Mouse (Mus musculus) small intestine, adult 2 months (tissue): ENCODE results near the gene Sh3pxd2a. TPM values are rescaled to one million over a fixed set of nuclear protein-coding genes. Genes with fewer than 3 reads are reported as not detected.

Experiments
- H3K27ac ChIP-seq: fragments of 200-500 bp; 2 replicates; pipeline ENCODE4 v1.5.1; 2012; ENCODE audit warnings: low read depth, low read length, control low read depth, inconsistent platforms; ENCODE audit not compliant: insufficient read depth
- H3K27me3 ChIP-seq: fragments of 200-500 bp; 2 replicates; pipeline ENCODE4 v1.6.1; 2012; ENCODE audit warnings: mild to moderate bottlenecking, moderate library complexity, low read length, inconsistent platforms; ENCODE audit not compliant: control insufficient read depth, insufficient read depth
- H3K36me3 ChIP-seq: fragments of 200-500 bp; 2 replicates; pipeline ENCODE4 v1.6.1; 2012; ENCODE audit warnings: mild to moderate bottlenecking, low read length, control low read depth, inconsistent platforms; ENCODE audit not compliant: control insufficient read depth, insufficient read depth
- H3K4me1 ChIP-seq: fragments of 200-500 bp; 2 replicates; pipeline ENCODE4 v1.6.1; 2012; ENCODE audit warnings: low read length, inconsistent platforms, mixed read lengths; ENCODE audit not compliant: control insufficient read depth, insufficient read depth, insufficient read length
- H3K4me3 ChIP-seq: fragments of 200-500 bp; 2 replicates; pipeline ENCODE4 v1.5.1; 2012; ENCODE audit warnings: low read depth, mild to moderate bottlenecking, control low read depth, inconsistent platforms, low read length, moderate library complexity
- CTCF ChIP-seq: fragments of 200-500 bp; IDR thresholded peaks from 2 replicates; pipeline ENCODE4 v1.5.1; 2012; ENCODE audit warnings: low read depth, mild to moderate bottlenecking, control low read depth, inconsistent platforms, low read length, moderate library complexity, mixed read lengths; ENCODE audit not compliant: insufficient replicate concordance, insufficient read length; ENCODE audit errors: extremely low read depth
- POLR2A ChIP-seq: fragments of 200-500 bp; IDR thresholded peaks from 2 replicates; pipeline ENCODE4 v1.6.1; 2012; ENCODE audit warnings: low read depth, mild to moderate bottlenecking, control low read depth, inconsistent platforms, low read length, moderate library complexity
- WGBS: fragments of 180-500 bp; shearing (Covaris S2); methylation state at CpG from one replicate; pipeline ENCODE4 v1.1.7; 2018; 5-methylcytosine and 5-hydroxymethylcytosine counted together
- polyA plus RNA-seq: library from polyadenylated mRNA; depleted of rRNA; stranded (reverse); fragments of >200 nt; gene quantifications from 2 replicates; pipeline ENCODE4 v1.2.3, GENCODE M21; 2012

Gene Sh3pxd2a
- polyA plus RNA-seq, 1 experiment: 6.3 TPM

DNA sequence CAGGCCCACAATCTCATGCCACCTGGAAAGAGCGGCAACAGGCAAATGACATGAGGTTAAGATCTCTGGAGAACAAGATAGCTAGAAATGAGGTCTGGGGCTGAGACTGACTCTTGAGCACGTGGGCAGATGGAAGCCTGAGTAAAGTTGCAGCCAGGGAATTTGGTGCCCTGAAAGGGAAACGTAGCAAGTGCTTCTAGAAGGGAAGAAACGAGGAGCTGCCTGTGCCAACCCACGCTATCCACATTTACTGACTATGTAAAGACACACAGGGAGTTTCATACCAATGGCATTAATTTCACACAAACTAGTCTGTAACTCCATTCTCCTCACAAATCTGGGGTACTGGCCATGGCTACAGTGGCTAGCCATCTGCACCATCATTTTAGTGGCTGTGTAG, 35.6 kb upstream of the Sh3pxd2a start:
- 89% methylated on average over 5 of the region's 5 CpGs for WGBS
- no peaks in the 10 kb centered on the region for H3K4me1 ChIP-seq
- H3K27me3 ChIP-seq: no peaks in the 10 kb centered on the region

DNA sequence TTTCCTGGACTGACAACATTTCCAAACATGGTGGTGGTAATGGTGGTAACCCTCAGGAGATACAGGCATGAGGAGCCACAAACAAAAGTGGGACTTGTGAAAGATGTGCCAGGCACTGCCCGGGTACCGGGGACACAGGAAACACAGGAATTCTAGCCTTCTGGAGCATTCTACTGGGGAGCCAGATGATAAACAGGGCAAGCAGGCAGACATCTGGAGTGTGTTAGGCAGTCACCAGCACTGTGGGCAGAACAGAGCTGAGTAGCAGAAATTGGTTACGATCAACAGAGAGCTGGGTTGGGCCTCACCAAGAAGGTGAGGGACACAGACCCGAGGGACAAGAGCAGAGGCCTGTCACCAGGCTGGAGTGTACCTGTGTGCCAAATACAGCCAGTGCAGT, 34.7 kb upstream of the Sh3pxd2a start:
- TF ChIP-seq POLR2A: no peak
- TF ChIP-seq CTCF: no peak
- WGBS: 69% methylated on average over 4 of the region's 4 CpGs
- no peaks in the 10 kb centered on the region for H3K36me3 ChIP-seq
- H3K27me3 ChIP-seq: no peaks in the 10 kb centered on the region
- H3K27ac ChIP-seq: no peak overlapping the region
- H3K4me3 ChIP-seq: no peak overlapping the region
- no peaks in the 10 kb centered on the region for H3K4me1 ChIP-seq

More for the DNA sequence above, 35.6 kb upstream of the Sh3pxd2a start:
- Histone ChIP-seq H3K27ac (no peak overlapping the region), H3K4me3 (no peak overlapping the region), H3K36me3 (no peaks in the 10 kb centered on the region)
- no peak for TF ChIP-seq CTCF
- TF ChIP-seq POLR2A: no peak

DNA sequence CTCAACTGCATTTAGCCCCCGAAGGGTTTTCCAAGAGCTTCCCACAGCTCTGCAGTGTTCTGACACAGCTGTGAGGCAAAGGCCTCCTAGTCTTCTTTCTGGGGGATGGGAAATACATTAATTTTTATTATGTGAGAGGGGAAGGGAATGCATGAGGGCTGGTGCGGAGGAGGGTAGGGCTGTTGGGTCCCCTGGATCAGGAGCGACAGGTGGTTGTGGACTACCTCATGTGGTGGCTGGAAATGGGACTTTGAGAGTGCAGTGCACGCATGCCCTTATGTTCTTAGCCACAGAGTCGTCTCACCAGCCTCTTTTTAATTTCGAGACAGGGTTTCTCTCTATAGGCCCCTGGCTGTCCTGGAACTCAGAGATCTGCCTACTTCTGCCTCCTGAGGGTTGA, 33.5 kb upstream of the Sh3pxd2a start:
- 89% methylated on average over 6 of the region's 6 CpGs for WGBS

DNA sequence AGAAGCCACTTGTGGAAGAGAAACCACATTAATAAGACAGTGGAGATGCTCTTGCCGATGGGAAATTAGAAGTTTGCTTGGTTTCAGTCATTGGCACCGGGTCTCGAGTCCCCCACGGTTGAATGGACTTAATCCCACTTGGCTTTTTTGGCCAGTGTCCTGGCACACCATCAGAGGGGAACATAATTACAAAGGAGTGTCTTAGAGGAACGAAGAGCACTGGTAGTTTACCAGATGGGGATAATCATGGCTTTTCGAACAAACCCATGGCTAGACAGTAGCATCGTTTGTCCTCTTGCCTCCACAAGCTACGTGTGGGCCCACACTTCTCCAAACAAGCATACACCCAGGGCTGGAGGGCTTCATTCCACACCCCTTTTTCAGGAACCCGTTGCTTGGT, 33.1 kb upstream of the Sh3pxd2a start:
- H3K27ac ChIP-seq: no peak overlapping the region
- no peak for TF ChIP-seq POLR2A
- TF ChIP-seq CTCF: no peak
- no peak overlapping the region for H3K4me3 ChIP-seq
- H3K27me3 ChIP-seq: no peaks in the 10 kb centered on the region
- no peaks in the 10 kb centered on the region for H3K36me3 ChIP-seq
- 80% methylated on average over 9 of the region's 9 CpGs for WGBS
- no peaks in the 10 kb centered on the region for H3K4me1 ChIP-seq

More for the DNA sequence above, 33.5 kb upstream of the Sh3pxd2a start:
- TF ChIP-seq POLR2A (no peak), CTCF (no peak)
- Histone ChIP-seq H3K27ac (no peak overlapping the region), H3K27me3 (no peaks in the 10 kb centered on the region), H3K36me3 (no peaks in the 10 kb centered on the region), H3K4me3 (no peak overlapping the region), H3K4me1 (no peaks in the 10 kb centered on the region)

DNA sequence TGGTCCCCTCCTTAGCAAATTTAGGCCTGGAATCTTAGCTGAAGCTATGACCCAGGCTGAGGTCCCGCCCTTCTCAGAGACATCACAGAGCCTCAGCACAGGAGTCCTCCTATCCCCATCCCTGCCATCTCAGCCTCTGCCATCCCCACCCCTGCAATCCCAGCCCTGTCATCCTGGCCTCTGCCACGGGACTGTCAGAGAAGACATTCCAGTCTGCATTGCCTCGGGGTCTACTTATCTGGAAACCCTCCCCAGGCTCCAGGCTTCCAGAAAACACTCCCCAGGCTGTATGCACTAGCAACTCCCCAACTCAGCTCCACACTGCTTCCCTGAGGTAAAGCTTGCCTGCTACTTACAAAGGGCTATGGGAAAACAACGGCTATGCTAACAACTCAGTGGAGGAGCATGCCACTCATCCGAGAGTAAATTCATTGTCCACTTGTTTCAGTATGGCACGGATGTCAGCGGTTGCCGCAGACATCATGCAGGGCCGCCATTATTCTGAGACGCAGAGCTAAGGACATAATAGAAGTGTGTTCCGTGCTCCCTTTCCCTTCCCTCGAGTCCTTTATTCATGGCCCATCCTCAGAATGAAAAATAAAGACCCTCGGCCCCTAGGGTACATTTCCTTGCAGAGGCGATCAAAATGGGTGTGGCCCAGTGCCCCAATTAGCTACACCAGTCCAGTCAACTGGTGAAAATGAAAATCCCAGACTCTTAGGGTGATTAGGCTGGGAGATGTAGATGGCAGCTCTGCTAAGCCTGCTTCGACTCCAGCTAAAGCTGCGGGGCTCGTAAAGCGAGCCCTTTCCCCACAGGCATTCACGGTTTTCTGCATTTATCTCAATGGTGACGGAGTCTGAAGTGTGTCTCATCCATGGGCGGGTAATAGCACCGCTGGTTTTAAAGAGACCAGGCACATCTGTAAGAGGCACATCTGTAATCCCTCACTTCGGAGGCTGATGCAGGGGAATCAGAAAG, 29.1 kb upstream of the Sh3pxd2a start:
- TF ChIP-seq POLR2A (no peak), CTCF (no peak)
- Histone ChIP-seq H3K36me3 (no peaks in the 10 kb centered on the region), H3K27ac (no peak overlapping the region), H3K4me1 (peaks cover 3% of the 10 kb centered on the region), H3K27me3 (no peaks in the 10 kb centered on the region), H3K4me3 (no peak overlapping the region)
- 81% methylated on average over 23 of the region's 23 CpGs for WGBS

DNA sequence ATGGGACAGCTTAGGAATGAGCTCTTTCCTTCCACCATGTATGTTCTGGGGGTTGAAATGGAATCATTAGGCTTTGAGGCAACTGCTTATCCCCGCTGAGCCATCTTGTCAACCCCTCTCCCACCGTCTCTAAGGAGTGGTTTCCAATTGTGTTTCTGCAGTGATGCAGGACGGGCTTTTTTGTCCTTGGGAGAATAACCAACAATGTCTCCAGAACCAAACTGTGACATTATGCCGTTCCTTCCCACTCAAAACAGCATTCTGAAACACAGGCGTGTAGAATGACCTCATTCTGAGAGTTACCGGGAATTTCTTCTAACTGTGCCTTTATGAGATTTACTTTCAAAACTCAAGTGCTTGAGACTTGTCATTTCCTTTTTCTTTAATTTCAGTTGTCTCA, 28.2 kb upstream of the Sh3pxd2a start:
- WGBS: 84% methylated on average over 6 of the region's 6 CpGs
- no peak overlapping the region for H3K4me3 ChIP-seq

DNA sequence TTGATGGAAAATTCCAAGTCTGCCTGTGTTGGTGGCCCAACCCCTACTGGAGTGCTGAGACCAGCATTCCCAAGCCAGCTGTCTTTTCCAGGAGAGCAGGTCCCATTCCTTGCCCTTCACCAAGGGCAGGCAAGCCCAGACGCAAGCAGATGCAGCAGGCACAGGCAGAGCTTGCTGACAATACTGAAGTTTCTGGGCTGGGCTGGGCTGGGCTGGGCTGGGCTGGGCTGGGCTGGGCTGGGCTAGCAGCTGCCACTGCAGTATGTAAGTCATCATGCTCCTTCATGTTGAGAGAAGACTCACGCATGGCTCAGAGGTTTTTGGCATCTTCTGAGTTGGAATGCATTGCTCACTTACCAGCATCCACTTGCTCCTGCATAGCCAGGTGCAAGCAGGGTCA, 27.7 kb upstream of the Sh3pxd2a start:
- TF ChIP-seq CTCF: no peak
- no peak for TF ChIP-seq POLR2A
- 28% methylated on average over 2 of the region's 2 CpGs for WGBS
- no peaks in the 10 kb centered on the region for H3K36me3 ChIP-seq

More for the DNA sequence above, 28.2 kb upstream of the Sh3pxd2a start:
- no peak for TF ChIP-seq POLR2A
- TF ChIP-seq CTCF: no peak
- H3K27me3 ChIP-seq: no peaks in the 10 kb centered on the region
- no peak overlapping the region for H3K27ac ChIP-seq
- no peaks in the 10 kb centered on the region for H3K36me3 ChIP-seq
- peaks cover 3% of the 10 kb centered on the region for H3K4me1 ChIP-seq

DNA sequence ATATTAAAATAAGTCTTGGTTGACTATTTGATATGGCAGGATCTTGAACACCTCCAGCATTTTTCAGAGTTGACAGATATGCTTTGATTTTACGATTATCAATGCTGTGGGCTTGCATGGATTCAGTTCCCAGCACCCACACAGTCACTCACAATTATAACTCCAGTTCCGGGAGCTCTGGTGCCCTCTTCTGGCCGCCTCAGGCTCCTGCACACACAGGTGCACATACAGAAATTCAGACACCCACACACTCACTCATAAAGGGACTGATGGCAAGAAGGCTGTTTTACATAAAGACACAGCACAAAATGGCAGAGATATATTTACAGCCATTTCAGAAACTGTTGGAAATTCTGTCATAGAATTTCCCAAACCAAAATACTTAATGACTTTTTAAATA, 25.0 kb upstream of the Sh3pxd2a start:
- Histone ChIP-seq H3K4me3 (no peak overlapping the region), H3K4me1 (peaks cover 7% of the 10 kb centered on the region), H3K36me3 (no peaks in the 10 kb centered on the region), H3K27me3 (no peaks in the 10 kb centered on the region), H3K27ac (no peak overlapping the region)
- TF ChIP-seq POLR2A: no peak
- TF ChIP-seq CTCF: no peak
- WGBS: 89% methylated on average over 3 of the region's 3 CpGs

More for the DNA sequence above, 27.7 kb upstream of the Sh3pxd2a start:
- H3K27me3 ChIP-seq: no peaks in the 10 kb centered on the region
- H3K4me1 ChIP-seq: peaks cover 3% of the 10 kb centered on the region
- no peak overlapping the region for H3K27ac ChIP-seq
- no peak overlapping the region for H3K4me3 ChIP-seq
